Mouse (Mus musculus) intestine, embryonic 16.5 days (tissue): ENCODE measurements around the gene 2410002F23Rik. TPM values are rescaled to one million over a fixed set of nuclear protein-coding genes. Genes with fewer than 3 reads are reported as not detected.
A peak's percentile ranks its signal among the peaks of the same experiment; 100 is the strongest.

Experiments
- ATAC-seq: fragments of 200-750 bp; cut with Nextera tagmentation; 2 replicates; pipeline ENCODE4 v1.8.0; 2017; ENCODE audit warnings: moderate TSS enrichment, moderate library complexity
- H3K27ac ChIP-seq: fragments of 300-500 bp; sonication (generic); 2 replicates; pipeline ENCODE4 v1.5.1; 2014; ENCODE audit warnings: mild to moderate bottlenecking, low read length
- H3K27me3 ChIP-seq: fragments of 300-500 bp; sonication (generic); replicated peaks from 2 replicates; pipeline ENCODE4 v1.6.1; 2014; ENCODE audit warnings: low read length, control low read depth, mixed read lengths; ENCODE audit not compliant: control insufficient read depth, insufficient read depth
- H3K36me3 ChIP-seq: fragments of 300-500 bp; sonication (generic); 2 replicates; pipeline ENCODE4 v1.6.1; 2014; ENCODE audit warnings: low read length, control low read depth; ENCODE audit not compliant: control insufficient read depth, insufficient read depth
- H3K4me1 ChIP-seq: fragments of 300-500 bp; sonication (generic); 2 replicates; pipeline ENCODE4 v1.6.1; 2014; ENCODE audit warnings: low read length, control low read depth, mixed read lengths; ENCODE audit not compliant: control insufficient read depth, insufficient read depth
- H3K4me2 ChIP-seq: fragments of 300-500 bp; sonication (generic); 2 replicates; pipeline ENCODE4 v1.6.1; 2014; ENCODE audit warnings: low read depth, low read length, control low read depth
- H3K4me3 ChIP-seq: fragments of 300-500 bp; sonication (generic); 2 replicates; pipeline ENCODE4 v1.5.1; 2014; ENCODE audit warnings: mild to moderate bottlenecking, low read length
- H3K9ac ChIP-seq: fragments of 300-500 bp; sonication (generic); 2 replicates; pipeline ENCODE4 v1.6.1; 2014; ENCODE audit warnings: low read depth, low read length
- H3K9me3 ChIP-seq: fragments of 300-500 bp; sonication (generic); 2 replicates; pipeline ENCODE4 v1.6.1; 2016; ENCODE audit warnings: low read length, control low read depth; ENCODE audit not compliant: control insufficient read depth
- WGBS: fragments of 180-500 bp; shearing (Covaris S2); extraction: QIAGEN DNeasy Blood & Tissue Kit; methylation state at CpG from one replicate; pipeline ENCODE4 v1.1.7; 2014; 5-methylcytosine and 5-hydroxymethylcytosine counted together
- polyA plus RNA-seq: library from polyadenylated mRNA; unstranded; fragments of >200 nt; fragmentation: Nextera tagmentation; extraction: Ambion mirVana; gene quantifications from 2 replicates; pipeline ENCODE4 v1.2.1, GENCODE M21; 2015

The 2410002F23Rik gene
- polyA plus RNA-seq, 1 experiment from 2014 or later: 114 TPM

DNA sequence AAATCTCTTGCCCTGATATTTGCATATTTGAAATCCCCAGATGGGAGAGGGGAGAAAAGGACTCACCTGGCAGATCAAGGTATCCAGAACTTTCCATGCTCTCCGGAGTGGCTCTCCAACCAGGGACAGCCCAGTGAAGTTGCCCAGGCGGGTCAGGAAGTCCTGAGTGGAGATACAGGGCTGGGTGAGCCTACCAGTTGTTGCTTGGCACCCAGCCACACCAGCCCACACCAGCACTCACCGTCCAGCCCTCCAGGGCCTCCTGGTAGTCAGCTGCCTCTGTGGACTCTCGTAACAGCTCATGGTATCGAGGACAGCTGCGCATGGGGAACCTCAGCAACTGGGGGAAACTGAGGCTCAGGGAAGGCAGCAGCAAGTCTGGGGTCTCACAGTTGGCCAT is 8.4 kb downstream of the 2410002F23Rik start:
- no peak overlapping the region for H3K9ac ChIP-seq
- no peak overlapping the region for H3K27ac ChIP-seq
- no peaks in the 10 kb centered on the region for H3K27me3 ChIP-seq
- no peak overlapping the region for H3K4me3 ChIP-seq
- no peak overlapping the region for H3K4me2 ChIP-seq
- H3K9me3 ChIP-seq: no peaks in the 10 kb centered on the region
- peaks cover 18% of the 10 kb centered on the region for H3K36me3 ChIP-seq
- no peak for ATAC-seq
- H3K4me1 ChIP-seq: no peaks in the 10 kb centered on the region
- WGBS: 70% methylated on average over 6 of the region's 6 CpGs

DNA sequence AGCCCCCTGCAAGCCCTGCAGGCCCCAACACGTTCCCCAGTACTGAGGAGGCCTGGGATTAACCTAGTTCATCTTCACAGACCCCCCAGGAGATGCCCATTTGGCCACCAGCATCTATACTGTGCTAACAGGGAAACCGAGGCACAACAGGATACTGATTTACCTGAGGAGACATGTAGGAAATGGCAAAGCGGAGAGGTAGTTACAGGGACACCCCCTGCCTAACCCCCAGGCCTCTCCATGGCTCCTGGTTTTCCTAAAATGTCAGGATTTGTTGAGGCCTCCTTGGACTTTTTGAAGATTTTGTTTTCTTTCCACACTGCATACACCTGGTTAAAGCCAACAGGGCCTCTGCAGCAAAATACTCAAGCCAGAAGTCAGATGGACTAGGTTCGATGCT is 10.8 kb downstream of the 2410002F23Rik start, which contains the start of gene Acp4:
TSS of gene Acp4 (minus strand) at position 101 of the 400 bp plus-strand sequence.
- H3K36me3 ChIP-seq: peaks cover 5% of the 10 kb centered on the region
- H3K27me3 ChIP-seq: no peaks in the 10 kb centered on the region
- no peaks in the 10 kb centered on the region for H3K9me3 ChIP-seq
- 77% methylated on average over 4 of the region's 4 CpGs for WGBS
- H3K4me3 ChIP-seq: no peak within 1 kb of the TSS
- no peak within 1 kb of the TSS for H3K9ac ChIP-seq
- H3K4me2 ChIP-seq: no peak within 1 kb of the TSS
- H3K27ac ChIP-seq: no peak within 1 kb of the TSS
- H3K4me1 ChIP-seq: no peaks in the 10 kb centered on the region
- ATAC-seq: no peak

- Histone ChIP-seq H3K9ac (no peak overlapping the region), H3K27ac (no peak overlapping the region), H3K36me3 (no peaks in the 10 kb centered on the region), H3K4me2 (no peak overlapping the region), H3K4me3 (no peak overlapping the region), H3K9me3 (no peaks in the 10 kb centered on the region), H3K27me3 (peaks cover 10% of the 10 kb centered on the region; the same call in 1 of the 2 replicates), H3K4me1 (no peaks in the 10 kb centered on the region)
- no peak for ATAC-seq
- WGBS: 69% methylated on average over 6 of the region's 6 CpGs
These were observed 13.9 kb downstream of the 2410002F23Rik start for GRCm38 (mm10) chr7:44260410-44260809.

GRCm38 (mm10) chr7:44261147-44261546 is 14.6 kb downstream of the 2410002F23Rik start, which contains the start of gene Gm15517:
Gene Gm15517 (plus strand): TSS chr7:44261447.
- Histone ChIP-seq H3K9ac (no peak within 1 kb of the TSS), H3K27ac (no peak within 1 kb of the TSS), H3K9me3 (no peaks in the 10 kb centered on the region), H3K27me3 (peaks cover 10% of the 10 kb centered on the region; the same call in 1 of the 2 replicates), H3K4me2 (no peak within 1 kb of the TSS), H3K36me3 (no peaks in the 10 kb centered on the region), H3K4me3 (no peak within 1 kb of the TSS), H3K4me1 (no peaks in the 10 kb centered on the region)
- ATAC-seq: no peak
- 41% methylated on average over 5 of the region's 5 CpGs for WGBS

GRCm38 (mm10) chr7:44262791-44263643 is 16.5 kb downstream of the 2410002F23Rik start:
- H3K9me3 ChIP-seq: no peaks in the 10 kb centered on the region
- no peak overlapping the region for H3K27ac ChIP-seq
- peak overlapping the region; percentile 49 for H3K4me2 ChIP-seq
- no peaks in the 10 kb centered on the region for H3K4me1 ChIP-seq
- peak; percentile 83 for ATAC-seq
- H3K36me3 ChIP-seq: no peaks in the 10 kb centered on the region
- H3K9ac ChIP-seq: no peak overlapping the region
- WGBS: 3% methylated on average over 34 of the region's 34 CpGs
- H3K4me3 ChIP-seq: peak overlapping the region; percentile 20; the same call in 1 of the 2 replicates
- H3K27me3 ChIP-seq: peaks cover 10% of the 10 kb centered on the region; the same call in 1 of the 2 replicates

DNA sequence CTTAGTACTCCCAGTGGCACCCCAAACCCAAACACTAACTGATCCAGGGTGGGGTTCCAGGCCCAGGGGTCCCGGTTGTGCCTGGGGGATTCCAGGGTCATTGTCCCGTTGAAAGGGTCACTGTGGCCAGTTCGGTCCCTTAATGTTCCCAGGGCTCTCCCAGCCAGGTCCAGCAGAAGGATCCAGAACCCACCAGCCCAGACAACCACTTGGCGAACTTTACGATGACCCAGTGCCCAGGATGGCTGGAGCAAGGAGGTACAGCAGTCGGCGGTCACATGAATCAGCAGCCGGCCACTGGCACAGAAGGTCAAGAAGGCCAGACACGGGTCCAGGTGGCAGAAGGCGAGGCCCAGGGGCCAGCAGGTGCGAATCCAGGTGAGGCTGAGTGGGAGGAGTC is 21.6 kb downstream of the 2410002F23Rik start:
- no peaks in the 10 kb centered on the region for H3K4me1 ChIP-seq
- ATAC-seq: no peak
- H3K36me3 ChIP-seq: no peaks in the 10 kb centered on the region
- H3K4me2 ChIP-seq: no peak overlapping the region
- WGBS: 73% methylated on average over 11 of the region's 11 CpGs
- no peaks in the 10 kb centered on the region for H3K9me3 ChIP-seq
- no peak overlapping the region for H3K27ac ChIP-seq
- H3K9ac ChIP-seq: no peak overlapping the region
- peaks cover 7% of the 10 kb centered on the region; the same call in 1 of the 2 replicates for H3K27me3 ChIP-seq
- no peak overlapping the region for H3K4me3 ChIP-seq

DNA sequence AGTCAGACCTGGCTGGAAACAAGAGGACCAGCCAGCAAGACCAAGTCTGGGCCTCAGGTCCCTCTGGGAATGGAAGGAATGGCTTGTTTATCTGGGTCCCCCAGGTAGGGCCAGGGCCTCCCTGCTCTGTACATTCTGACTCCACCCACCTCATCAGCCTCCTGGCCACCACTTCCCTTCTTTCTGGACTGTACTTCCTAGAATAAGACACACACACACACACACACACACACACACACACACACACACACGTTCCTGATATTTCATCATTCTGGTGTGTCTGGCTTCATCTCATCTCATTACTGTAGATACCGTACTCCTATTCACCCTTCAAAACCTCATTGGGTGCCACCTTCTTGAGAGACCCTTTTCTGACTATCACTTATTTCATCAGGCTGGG is 22.9 kb downstream of the 2410002F23Rik start:
- no peak overlapping the region for H3K4me3 ChIP-seq
- H3K27ac ChIP-seq: no peak overlapping the region
- H3K9me3 ChIP-seq: no peaks in the 10 kb centered on the region
- no peak overlapping the region for H3K4me2 ChIP-seq
- WGBS: 87% methylated on average over 2 of the region's 2 CpGs
- H3K27me3 ChIP-seq: peaks cover 7% of the 10 kb centered on the region; the same call in 1 of the 2 replicates
- no peaks in the 10 kb centered on the region for H3K36me3 ChIP-seq
- H3K4me1 ChIP-seq: no peaks in the 10 kb centered on the region
- no peak for ATAC-seq
- no peak overlapping the region for H3K9ac ChIP-seq

GRCm38 (mm10) chr7:44271309-44271708 is 24.8 kb downstream of the 2410002F23Rik start:
- H3K27ac ChIP-seq: no peak overlapping the region
- H3K4me2 ChIP-seq: no peak overlapping the region
- no peaks in the 10 kb centered on the region for H3K9me3 ChIP-seq
- H3K36me3 ChIP-seq: no peaks in the 10 kb centered on the region
- no peaks in the 10 kb centered on the region for H3K4me1 ChIP-seq
- no peak overlapping the region for H3K4me3 ChIP-seq
- WGBS: 69% methylated on average over 2 of the region's 2 CpGs
- H3K9ac ChIP-seq: no peak overlapping the region
- no peak for ATAC-seq
- H3K27me3 ChIP-seq: peaks cover 6% of the 10 kb centered on the region; the same call in 1 of the 2 replicates

GRCm38 (mm10) chr7:44272546-44272945 is 26.0 kb downstream of the 2410002F23Rik start:
- no peak overlapping the region for H3K4me3 ChIP-seq
- H3K4me1 ChIP-seq: no peaks in the 10 kb centered on the region
- ATAC-seq: no peak
- H3K27me3 ChIP-seq: peaks cover 6% of the 10 kb centered on the region; the same call in 1 of the 2 replicates
- H3K9ac ChIP-seq: no peak overlapping the region
- no peak overlapping the region for H3K4me2 ChIP-seq
- no peaks in the 10 kb centered on the region for H3K36me3 ChIP-seq
- WGBS: 89% methylated on average over 7 of the region's 7 CpGs
- H3K9me3 ChIP-seq: no peaks in the 10 kb centered on the region
- H3K27ac ChIP-seq: no peak overlapping the region
